Mouse (Mus musculus): Measurements from ENCODE around the gene Rnf43.

The Rnf43 gene

GRCm38 (mm10) chr11:87745632-87746555 lies 83.4 kb downstream of the Rnf43 start:
- no peak for DNase-seq (ENCODE audit: low spot score)

- DNase-seq (ENCODE audit: low spot score), result no peak
Observed at GRCm38 (mm10) chr11:87747312-87747711, 84.8 kb downstream of the Rnf43 start.

GRCm38 (mm10) chr11:87747716-87748115 lies 85.2 kb downstream of the Rnf43 start:
- no peak for DNase-seq (ENCODE audit: low spot score)

- no peak for DNase-seq (ENCODE audit: low spot score)
Observed at GRCm38 (mm10) chr11:87748132-87749119, 85.9 kb downstream of the Rnf43 start.

GRCm38 (mm10) chr11:87749192-87750042 lies 86.9 kb downstream of the Rnf43 start:
- no peak for DNase-seq (ENCODE audit: low spot score)

- DNase-seq (ENCODE audit: low spot score), result no peak
Observed at GRCm38 (mm10) chr11:87750043-87750421, 87.5 kb downstream of the Rnf43 start.

GRCm38 (mm10) chr11:87750521-87750920 lies 88.0 kb downstream of the Rnf43 start:
- DNase-seq (ENCODE audit: low spot score), result no peak

- DNase-seq (ENCODE audit: low spot score), result no peak
Observed at GRCm38 (mm10) chr11:87751031-87751430, 88.5 kb downstream of the Rnf43 start.

- DNase-seq (ENCODE audit: low spot score), result no peak
Observed at GRCm38 (mm10) chr11:87751491-87751966, 89.0 kb downstream of the Rnf43 start.

- DNase-seq (ENCODE audit: low spot score), result no peak
Observed at GRCm38 (mm10) chr11:87752307-87752706, 89.8 kb downstream of the Rnf43 start.

- DNase-seq (ENCODE audit: low spot score), result no peak
Observed at GRCm38 (mm10) chr11:87753255-87753654, 90.7 kb downstream of the Rnf43 start.

- DNase-seq (ENCODE audit: low spot score), result no peak
Observed at GRCm38 (mm10) chr11:87753891-87754501, 91.5 kb downstream of the Rnf43 start.

GRCm38 (mm10) chr11:87754603-87755002 lies 92.1 kb downstream of the Rnf43 start:
- DNase-seq (ENCODE audit: low spot score), result no peak

- no peak for DNase-seq (ENCODE audit: low spot score)
Observed at GRCm38 (mm10) chr11:87755360-87756017, 93.0 kb downstream of the Rnf43 start.

GRCm38 (mm10) chr11:87756251-87756820 lies 93.8 kb downstream of the Rnf43 start:
- DNase-seq (ENCODE audit: low spot score), result no peak

GRCm38 (mm10) chr11:87757001-87757954 lies 94.8 kb downstream of the Rnf43 start:
- DNase-seq (ENCODE audit: low spot score), result no peak

- DNase-seq (ENCODE audit: low spot score), result no peak
Observed at GRCm38 (mm10) chr11:87758161-87758911, 95.8 kb downstream of the Rnf43 start.

- no peak for DNase-seq (ENCODE audit: low spot score)
Observed at GRCm38 (mm10) chr11:87758957-87759608, 96.6 kb downstream of the Rnf43 start.
